Mouse (Mus musculus) lung, postnatal 0 days (tissue): Measurements from ENCODE around the gene Abhd2. TPM values are rescaled to one million over a fixed set of nuclear protein-coding genes. Genes with fewer than 3 reads are reported as not detected.

Source experiments
- ATAC-seq: fragments of 200-750 bp; cut with Nextera tagmentation; 2 replicates; pipeline ENCODE4 v1.8.0; 2017; ENCODE audit warnings: moderate library complexity
- DNase-seq: peaks from one replicate; pipeline ENCODE4 v3.0.0-alpha.2; 2016; ENCODE audit warnings: low spot score
- H3K27ac ChIP-seq: fragments of 300-500 bp; sonication (generic); 2 replicates; pipeline ENCODE4 v1.5.1; 2014; ENCODE audit warnings: antibody characterized with exemption, mild to moderate bottlenecking, low read length, mixed read lengths
- H3K27me3 ChIP-seq: fragments of 300-500 bp; sonication (generic); replicated peaks from 2 replicates; pipeline ENCODE4 v1.6.1; 2014; ENCODE audit warnings: low read length, mixed read lengths; ENCODE audit not compliant: insufficient read depth
- H3K36me3 ChIP-seq: fragments of 300-500 bp; sonication (generic); 2 replicates; pipeline ENCODE4 v1.6.1; 2014; ENCODE audit warnings: low read length, mixed read lengths; ENCODE audit not compliant: insufficient read depth
- H3K4me1 ChIP-seq: fragments of 300-500 bp; sonication (generic); 2 replicates; pipeline ENCODE4 v1.6.1; 2014; ENCODE audit warnings: antibody characterized with exemption, low read depth, low read length, mixed read lengths; ENCODE audit not compliant: insufficient read depth
- H3K4me2 ChIP-seq: fragments of 300-500 bp; sonication (generic); replicated peaks from 2 replicates; pipeline ENCODE4 v1.6.1; 2014; ENCODE audit warnings: low read depth, mild to moderate bottlenecking, low read length, moderate library complexity, mixed read lengths
- H3K4me3 ChIP-seq: fragments of 300-500 bp; sonication (generic); 2 replicates; pipeline ENCODE4 v1.5.1; 2014; ENCODE audit warnings: low read depth, low read length
- H3K9ac ChIP-seq: fragments of 300-500 bp; sonication (generic); replicated peaks from 2 replicates; pipeline ENCODE4 v1.6.1; 2014; ENCODE audit warnings: low read depth, mild to moderate bottlenecking
- H3K9me3 ChIP-seq: fragments of 300-500 bp; sonication (generic); 2 replicates; pipeline ENCODE4 v1.6.1; 2016; ENCODE audit warnings: low read length, mixed read lengths
- CTCF ChIP-seq: IDR thresholded peaks from 2 replicates; pipeline ENCODE4 v1.5.1; 2016; ENCODE audit warnings: antibody characterized with exemption, mild to moderate bottlenecking
- EP300 ChIP-seq: IDR thresholded peaks from 2 replicates; pipeline ENCODE4 v1.6.1; 2016; ENCODE audit warnings: antibody characterized with exemption, mild to moderate bottlenecking, control low read depth
- WGBS: fragments of 180-500 bp; shearing (Covaris S2); extraction: QIAGEN DNeasy Blood & Tissue Kit; methylation state at CpG from one replicate; pipeline ENCODE4 v1.1.7; 2014; 5-methylcytosine and 5-hydroxymethylcytosine counted together
- polyA plus RNA-seq: library from polyadenylated mRNA; unstranded; fragments of >200 nt; fragmentation: Nextera tagmentation; extraction: Ambion mirVana; gene quantifications from 2 replicates; pipeline ENCODE4 v1.2.1, GENCODE M21; 2015

The Abhd2 gene
- polyA plus RNA-seq, 1 experiment from 2014 or later, result 25.2 TPM

DNA sequence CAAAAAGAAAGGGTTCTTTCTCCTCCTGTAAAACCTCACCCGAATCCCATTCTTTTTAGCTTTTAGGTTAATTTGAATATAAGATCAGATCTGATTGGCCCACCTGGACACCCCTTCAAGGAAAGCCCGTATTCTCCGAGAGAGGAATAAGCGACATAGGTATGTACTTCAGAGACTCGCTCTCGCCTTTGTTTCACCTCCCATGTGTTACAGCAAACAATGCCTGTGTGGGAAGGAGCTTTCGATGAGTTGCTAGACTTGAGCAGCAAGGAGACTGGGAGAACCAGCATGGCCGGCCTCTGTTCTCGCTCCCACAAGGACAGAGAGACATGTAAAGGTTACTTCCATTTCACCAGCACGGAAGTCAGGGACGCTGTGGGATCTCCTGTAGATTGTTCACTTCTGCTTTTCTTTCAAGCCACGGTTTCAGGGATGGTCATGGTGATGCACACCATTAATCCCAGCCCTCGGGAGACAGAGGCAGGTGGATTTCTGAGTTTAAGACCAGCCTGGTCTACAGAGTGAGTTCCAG is 21.5 kb downstream of the Abhd2 start:
- no peak for TF ChIP-seq EP300
- TF ChIP-seq CTCF, result no peak
- H3K4me3 ChIP-seq, result no peak overlapping the region
- H3K9me3 ChIP-seq, result no peaks in the 10 kb centered on the region
- no peaks in the 10 kb centered on the region for H3K36me3 ChIP-seq
- no peaks in the 10 kb centered on the region for H3K27me3 ChIP-seq
- WGBS, result 71% methylated on average over 13 of the region's 13 CpGs
- H3K27ac ChIP-seq, result peak overlapping the region; percentile 54; the same call in 1 of the 2 replicates
- peaks cover 10% of the 10 kb centered on the region; the same call in 1 of the 2 replicates for H3K4me1 ChIP-seq
- no peak overlapping the region for H3K4me2 ChIP-seq
- no peak overlapping the region for H3K9ac ChIP-seq
- DNase-seq (no peak), ATAC-seq (no peak)

- ATAC-seq (no peak), DNase-seq (no peak)
- Histone ChIP-seq H3K9ac (no peak overlapping the region), H3K9me3 (no peaks in the 10 kb centered on the region), H3K27ac (0 out of 2 replicates have a peak overlapping the region, but pooled peaks have one; percentile 54), H3K4me3 (no peak overlapping the region), H3K27me3 (no peaks in the 10 kb centered on the region), H3K36me3 (no peaks in the 10 kb centered on the region), H3K4me1 (peaks cover 16% of the 10 kb centered on the region; the same call in 1 of the 2 replicates), H3K4me2 (no peak overlapping the region)
- 46% methylated on average over 13 of the region's 13 CpGs for WGBS
- TF ChIP-seq EP300, result no peak
- TF ChIP-seq CTCF, result no peak
These were observed 22.3 kb downstream of the Abhd2 start for GRCm38 (mm10) chr7:79295196-79295826.

DNA sequence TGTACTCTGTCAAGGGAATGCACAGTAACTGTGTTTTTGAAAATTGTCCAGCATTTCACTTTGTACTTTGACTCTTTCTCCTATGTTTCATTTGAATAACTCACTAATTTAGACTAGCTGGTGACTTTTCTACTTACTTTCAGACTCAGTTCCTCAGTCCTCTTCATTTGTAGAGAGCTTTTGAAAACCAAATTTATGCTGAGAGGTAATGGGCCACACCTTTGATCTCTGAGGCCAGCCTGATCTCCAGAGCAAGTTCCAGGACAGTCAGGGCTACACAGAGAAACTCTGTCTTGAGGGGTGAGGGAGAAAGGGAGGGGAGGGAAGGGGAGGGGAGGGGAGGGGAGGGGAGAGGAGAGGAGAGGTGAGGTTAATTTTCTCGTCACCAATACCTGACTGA is 25.7 kb downstream of the Abhd2 start:
- Histone ChIP-seq H3K4me2 (no peak overlapping the region), H3K9me3 (no peaks in the 10 kb centered on the region), H3K4me1 (peaks cover 28% of the 10 kb centered on the region; the same call in 1 of the 2 replicates), H3K27me3 (no peaks in the 10 kb centered on the region), H3K27ac (peak overlapping the region; percentile 89; the same call in 1 of the 2 replicates), H3K4me3 (no peak overlapping the region), H3K36me3 (no peaks in the 10 kb centered on the region), H3K9ac (no peak overlapping the region)
- DNase-seq, result no peak
- WGBS, result 33% methylated on average over 1 of the region's 1 CpGs
- ATAC-seq, result no peak
- no peak for TF ChIP-seq CTCF
- no peak for TF ChIP-seq EP300

GRCm38 (mm10) chr7:79299548-79299947 is 26.5 kb downstream of the Abhd2 start:
- WGBS, result 31% methylated on average over 7 of the region's 7 CpGs
- Histone ChIP-seq H3K27me3 (no peaks in the 10 kb centered on the region), H3K4me3 (no peak overlapping the region), H3K9ac (no peak overlapping the region), H3K9me3 (no peaks in the 10 kb centered on the region), H3K4me2 (no peak overlapping the region), H3K4me1 (peaks cover 22% of the 10 kb centered on the region; the same call in 1 of the 2 replicates), H3K27ac (peak overlapping the region; percentile 89), H3K36me3 (no peaks in the 10 kb centered on the region)
- ATAC-seq, result peak; percentile 81
- DNase-seq, result peak; percentile 87
- TF ChIP-seq EP300 (peak; percentile 98), CTCF (no peak)

- no peak overlapping the region for H3K4me3 ChIP-seq
- H3K4me2 ChIP-seq, result 0 out of 2 replicates have a peak overlapping the region, but pooled peaks have one; percentile 18
- no peaks in the 10 kb centered on the region for H3K27me3 ChIP-seq
- peaks cover 22% of the 10 kb centered on the region; the same call in 1 of the 2 replicates for H3K4me1 ChIP-seq
- ATAC-seq (peak; percentile 46), DNase-seq (peak; percentile 75)
- no peaks in the 10 kb centered on the region for H3K36me3 ChIP-seq
- TF ChIP-seq EP300 (peak; percentile 48), CTCF (no peak)
- peak overlapping the region; percentile 89 for H3K27ac ChIP-seq
- WGBS, result 19% methylated on average over 13 of the region's 13 CpGs
- H3K9me3 ChIP-seq, result no peaks in the 10 kb centered on the region
- H3K9ac ChIP-seq, result no peak overlapping the region
These were observed 27.6 kb downstream of the Abhd2 start for GRCm38 (mm10) chr7:79300432-79301151.

DNA sequence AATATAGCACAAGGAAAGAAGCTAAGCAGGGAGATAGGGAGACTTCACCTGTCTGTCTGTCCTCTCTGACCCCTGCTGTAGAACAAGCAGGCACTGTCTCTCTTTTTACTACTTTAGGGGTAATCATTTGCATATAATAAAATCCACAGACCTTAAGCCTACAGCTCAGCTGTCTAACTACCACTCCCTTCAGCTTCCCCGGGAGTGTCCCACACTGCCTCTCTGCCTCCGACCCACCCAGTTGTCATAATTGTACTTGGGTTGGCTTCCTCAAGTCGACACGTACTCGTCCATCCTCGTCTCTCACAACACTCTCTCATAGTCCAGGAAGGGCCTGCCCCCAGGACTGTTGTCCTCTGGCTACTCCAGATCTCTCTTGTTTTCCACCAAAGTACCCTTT is 29.1 kb downstream of the Abhd2 start:
- 37% methylated on average over 6 of the region's 6 CpGs for WGBS
- Histone ChIP-seq H3K27me3 (no peaks in the 10 kb centered on the region), H3K4me1 (peaks cover 22% of the 10 kb centered on the region; the same call in 1 of the 2 replicates), H3K4me2 (no peak overlapping the region), H3K9ac (no peak overlapping the region), H3K27ac (peak overlapping the region; percentile 89), H3K36me3 (0 out of 2 replicates have a peak, but pooled peaks cover 4% of the 10 kb centered on the region), H3K9me3 (no peaks in the 10 kb centered on the region), H3K4me3 (no peak overlapping the region)
- no peak for ATAC-seq
- TF ChIP-seq CTCF (no peak), EP300 (no peak)
- no peak for DNase-seq
